Mouse (Mus musculus) liver, adult (tissue): ENCODE measurements around the gene Opn4.

Source experiments
- GATA4 ChIP-seq: IDR thresholded peaks from 2 replicates; pipeline ENCODE4 v1.6.1; 2014; ENCODE audit warnings: mild to moderate bottlenecking, low read length; ENCODE audit not compliant: insufficient replicate concordance

Gene Opn4

DNA sequence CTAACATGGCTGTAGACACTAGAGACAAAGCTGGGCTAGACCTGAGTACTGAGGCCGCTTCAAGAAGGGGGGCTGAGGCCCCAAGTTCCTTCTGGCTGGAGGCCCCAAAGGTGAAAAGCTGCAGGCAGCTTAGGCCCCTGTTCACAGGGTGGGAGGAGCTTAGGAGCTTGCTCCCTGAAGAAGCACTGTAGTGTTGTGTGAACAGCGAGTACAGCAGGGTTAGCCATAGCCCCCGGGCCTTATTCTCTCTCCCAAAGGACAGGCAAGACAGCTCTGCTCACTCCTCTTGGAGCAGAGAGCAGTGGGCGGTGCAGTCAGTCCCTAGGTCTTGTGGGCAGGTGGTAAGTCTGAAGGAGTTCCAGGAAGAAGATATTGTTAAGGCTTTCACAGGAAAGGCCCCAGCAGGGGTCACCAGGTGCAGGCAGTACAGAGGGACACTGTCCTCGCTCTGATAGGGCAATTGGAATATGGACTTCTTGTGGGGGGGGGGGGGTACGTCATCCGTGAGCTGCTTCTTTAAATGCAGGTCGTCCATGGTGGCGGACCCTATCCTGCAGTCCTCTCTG is 26.5 kb downstream of the Opn4 start:
- no peak for TF ChIP-seq GATA4

- no peak for TF ChIP-seq GATA4
Observed at GRCm38 (mm10) chr14:34571610-34572387, 28.1 kb downstream of the Opn4 start.

DNA sequence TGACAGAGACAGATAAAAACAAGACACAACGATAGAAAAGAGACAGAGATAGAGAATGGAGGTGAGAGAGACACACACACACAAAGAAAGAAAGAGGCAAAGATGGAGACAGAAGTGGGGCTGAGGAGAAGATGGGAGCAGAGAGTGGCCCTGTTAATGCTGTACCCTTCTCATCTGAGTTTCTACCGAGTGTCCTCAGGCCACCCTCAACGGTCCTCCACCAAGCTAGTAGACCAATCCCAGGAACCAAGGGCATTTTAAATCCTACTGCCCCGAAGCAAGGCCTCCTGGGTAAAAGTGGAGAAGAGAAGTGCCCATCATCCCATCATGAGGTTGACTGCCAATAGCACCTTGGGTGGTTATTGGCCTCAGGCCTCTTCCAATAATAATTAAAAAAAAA is 29.0 kb downstream of the Opn4 start:
- TF ChIP-seq GATA4: no peak

- no peak for TF ChIP-seq GATA4
Observed at GRCm38 (mm10) chr14:34570294-34570693, 29.6 kb downstream of the Opn4 start.

GRCm38 (mm10) chr14:34569534-34570194 is 30.3 kb downstream of the Opn4 start:
- no peak for TF ChIP-seq GATA4

DNA sequence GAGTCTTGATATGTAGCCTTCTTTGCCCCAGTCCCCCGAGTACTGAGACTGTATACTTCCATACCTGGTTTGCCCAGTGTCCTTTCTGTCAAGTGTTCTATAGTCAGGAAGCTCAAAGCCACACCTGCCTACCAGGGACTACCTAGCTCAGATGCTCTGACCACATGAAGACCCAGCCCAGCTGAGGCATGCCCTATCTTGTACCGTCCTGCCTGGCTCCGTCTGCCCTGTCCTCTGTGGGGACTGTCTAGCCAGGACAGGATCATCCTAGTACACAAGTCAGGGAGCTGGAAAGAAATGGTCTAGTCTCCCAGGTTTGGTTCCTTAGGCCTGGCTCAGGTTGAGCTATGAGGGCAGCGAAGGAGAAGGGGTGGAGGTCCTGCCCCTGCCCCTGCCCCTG is 31.3 kb downstream of the Opn4 start:
- TF ChIP-seq GATA4: no peak

DNA sequence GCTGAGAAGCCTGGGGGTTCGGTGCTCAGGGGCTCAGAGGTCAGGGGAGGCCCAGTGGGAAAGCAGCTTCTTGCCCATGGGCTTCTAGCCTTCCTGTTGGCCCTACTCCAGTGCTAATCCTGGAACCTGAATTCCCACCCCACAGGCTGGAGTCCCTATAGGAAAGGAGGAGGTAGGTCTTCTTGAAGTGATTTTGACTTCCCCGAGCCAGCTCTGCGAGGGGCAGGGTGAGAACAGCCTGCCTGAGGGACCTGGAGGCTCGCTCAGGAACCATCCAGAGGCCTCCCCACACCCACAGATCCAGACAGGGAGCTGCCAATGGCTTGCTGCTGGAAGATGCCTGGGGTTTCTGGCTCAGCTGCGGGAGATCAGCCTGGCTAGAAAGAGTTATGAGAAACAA is 32.2 kb downstream of the Opn4 start:
- TF ChIP-seq GATA4: no peak

- TF ChIP-seq GATA4: no peak
Observed at GRCm38 (mm10) chr14:34566530-34566929, 33.4 kb downstream of the Opn4 start.

DNA sequence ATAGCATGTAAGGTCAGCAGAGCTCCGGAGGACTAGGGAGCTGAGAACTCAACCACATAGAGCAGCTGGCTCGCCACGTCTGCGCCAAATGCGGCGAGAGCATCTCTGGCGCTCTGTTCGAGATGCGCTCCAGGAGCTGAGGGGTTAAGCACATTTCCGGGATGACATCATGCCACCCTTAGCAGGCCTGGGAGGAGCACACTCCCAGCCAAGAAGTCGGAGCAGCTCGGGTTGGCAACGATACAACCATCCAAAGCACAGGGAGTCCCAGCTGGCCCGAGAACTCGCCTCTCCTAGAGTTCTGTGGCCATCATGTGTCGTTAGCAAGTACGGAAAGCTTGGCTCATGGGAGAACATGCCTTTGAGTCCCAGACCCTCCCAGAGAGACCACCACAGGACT is 34.2 kb downstream of the Opn4 start:
- no peak for TF ChIP-seq GATA4

DNA sequence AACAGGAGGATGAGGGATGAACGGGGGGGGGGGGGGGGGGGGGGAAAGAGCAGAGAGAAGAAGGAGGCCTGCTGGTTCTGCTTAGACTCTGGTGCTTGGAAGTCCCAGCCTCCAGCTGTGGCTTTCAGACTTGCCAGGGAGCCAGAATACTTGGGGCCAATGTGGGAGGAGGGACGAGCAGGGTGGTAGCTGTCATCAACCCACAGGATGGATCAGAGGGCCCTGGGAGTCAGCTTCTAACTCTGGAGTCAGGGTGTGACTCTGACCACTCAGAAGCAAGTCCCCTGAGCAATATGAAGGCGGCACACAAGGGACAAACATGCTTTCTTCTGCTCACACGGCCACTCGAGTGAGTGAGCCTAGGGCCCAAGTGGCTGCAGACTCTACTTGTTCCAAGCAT is 35.3 kb downstream of the Opn4 start:
- TF ChIP-seq GATA4: no peak

- no peak for TF ChIP-seq GATA4
Observed at GRCm38 (mm10) chr14:34562393-34562792, 37.5 kb downstream of the Opn4 start.

DNA sequence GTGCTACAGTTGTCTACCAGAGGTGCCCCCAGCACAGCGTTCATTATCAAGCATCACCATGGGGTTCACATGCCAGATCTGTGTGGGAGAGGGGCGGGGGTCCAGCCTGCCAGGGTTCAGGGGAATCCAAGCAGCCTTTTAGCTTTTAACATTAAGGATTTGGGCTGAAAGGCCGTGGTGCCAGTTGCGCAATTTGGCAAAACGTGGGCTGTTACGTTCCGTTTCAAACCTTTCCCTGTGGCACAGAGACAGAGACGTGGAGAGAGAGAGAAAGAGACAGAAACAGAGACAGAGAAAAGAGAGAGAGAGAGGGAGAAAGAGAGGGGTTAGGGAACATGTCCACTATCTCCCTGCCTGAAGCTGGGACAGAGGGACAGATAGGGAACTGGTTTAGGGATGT is 38.3 kb downstream of the Opn4 start:
- no peak for TF ChIP-seq GATA4

- TF ChIP-seq GATA4: no peak
Observed at GRCm38 (mm10) chr14:34558947-34559346, 41.0 kb downstream of the Opn4 start.

DNA sequence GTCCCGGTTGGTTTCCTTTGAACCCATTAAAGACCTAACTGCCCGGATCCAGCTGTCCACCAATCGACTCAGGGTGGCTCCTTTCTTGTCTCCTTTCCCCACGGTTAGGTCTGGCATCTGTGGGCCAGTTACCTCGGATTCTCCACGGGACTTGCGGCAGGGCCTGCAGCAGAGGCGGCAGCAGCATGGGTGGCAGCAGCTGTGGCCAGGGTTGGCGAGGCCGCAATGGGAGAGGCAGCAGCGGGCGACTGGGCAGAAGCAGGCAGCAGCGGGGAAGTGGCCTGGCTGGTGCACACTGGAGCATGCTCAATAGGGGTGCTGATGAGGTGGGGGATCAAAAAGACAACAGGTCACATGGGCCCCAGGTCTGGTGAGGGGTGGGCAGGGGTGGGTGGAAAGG is 44.7 kb downstream of the Opn4 start:
- no peak for TF ChIP-seq GATA4

GRCm38 (mm10) chr14:34554047-34554446 is 45.9 kb downstream of the Opn4 start:
- no peak for TF ChIP-seq GATA4

DNA sequence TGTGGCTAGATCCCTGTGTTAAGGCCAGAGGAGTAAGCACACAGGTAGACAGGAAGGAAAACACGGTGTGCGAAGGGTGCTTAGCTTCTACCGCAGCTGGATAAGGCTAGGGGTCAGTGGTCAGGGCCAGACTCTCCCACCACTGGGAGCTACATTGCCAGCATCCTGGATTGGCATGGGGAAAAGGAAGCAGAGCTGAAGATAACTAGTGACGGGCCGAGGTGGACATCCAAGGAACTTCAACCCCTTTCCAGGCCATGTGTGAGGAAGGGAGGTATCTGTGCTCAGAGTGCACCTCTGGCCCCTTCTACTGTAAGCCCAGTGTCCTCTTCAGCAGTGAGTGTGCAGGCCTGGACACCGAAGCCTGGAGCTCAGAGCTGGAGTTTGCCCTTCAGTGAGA is 46.5 kb downstream of the Opn4 start:
- no peak for TF ChIP-seq GATA4
